Mouse (Mus musculus) large intestine, adult 2 months (tissue): ENCODE measurements at regions not wholly inside any gene's neighbourhood (a gene's known extent, or its start where the extent isn't known, plus 50 kb on each side); places are given as distances from the start of the nearest gene placed in this dataset.

Source experiments
- DNase-seq: peaks from one replicate; pipeline ENCODE4 v3.0.0-alpha.2; 2012; ENCODE audit warnings: low read depth, low spot score
- WGBS: fragments of 180-500 bp; shearing (Covaris S2); methylation state at CpG from one replicate; pipeline ENCODE4 v1.1.7; 2018; 5-methylcytosine and 5-hydroxymethylcytosine counted together

DNA sequence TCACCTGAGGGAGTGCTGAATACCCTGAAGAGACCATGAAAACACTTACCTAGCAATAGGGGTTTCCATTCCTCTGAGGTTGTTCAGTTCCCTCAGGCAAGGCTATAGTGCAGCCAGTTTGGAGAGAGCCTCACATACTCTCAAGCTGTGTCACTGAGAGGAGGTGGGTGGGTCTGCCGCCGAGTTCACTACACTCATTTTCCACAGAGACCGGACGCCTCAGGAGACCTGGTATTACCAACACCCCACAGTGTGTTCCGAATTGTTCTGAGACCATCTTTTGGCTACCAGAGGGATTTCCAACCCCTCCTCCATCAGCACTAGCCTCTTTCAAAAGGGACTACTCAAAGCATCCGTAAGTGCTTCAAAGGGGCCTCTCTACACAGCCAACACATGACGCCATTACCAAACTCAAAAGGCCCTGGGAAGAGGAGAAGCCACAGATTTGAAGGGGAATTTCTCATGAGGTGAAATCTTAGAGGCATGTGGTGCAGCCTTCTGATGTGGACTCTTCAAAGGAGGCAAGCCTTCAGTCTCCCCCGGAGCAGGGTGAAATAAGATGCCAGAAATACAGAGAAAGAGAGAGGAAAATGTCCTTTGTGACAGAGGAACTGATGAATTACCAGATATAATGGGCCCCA, 260.1 kb upstream of the Pabpc6 start:
- DNase-seq, result no peak
- WGBS, result 91% methylated on average over 8 of the region's 8 CpGs

DNA sequence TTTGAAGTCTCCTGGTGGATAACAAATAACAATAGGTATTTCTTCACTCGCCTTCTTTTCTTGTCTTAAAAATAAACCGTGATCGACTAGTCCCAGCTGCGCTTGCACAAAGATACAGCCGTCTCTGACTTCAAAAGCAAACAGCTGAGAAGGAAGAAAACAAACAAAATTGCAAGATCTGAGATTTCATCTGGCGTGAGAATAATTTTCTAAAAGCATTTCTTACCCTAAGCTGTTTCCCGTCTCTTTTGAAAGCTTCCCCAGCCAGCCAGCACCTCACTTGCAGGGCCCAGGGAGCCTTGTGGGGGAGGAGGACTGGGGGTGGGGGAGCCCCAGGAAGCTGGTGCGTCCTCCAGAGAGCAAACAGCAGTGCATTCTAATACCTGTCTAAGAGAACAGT, 258.2 kb upstream of the Pabpc6 start:
- no peak for DNase-seq
- WGBS, result 43% methylated on average over 8 of the region's 8 CpGs

DNA sequence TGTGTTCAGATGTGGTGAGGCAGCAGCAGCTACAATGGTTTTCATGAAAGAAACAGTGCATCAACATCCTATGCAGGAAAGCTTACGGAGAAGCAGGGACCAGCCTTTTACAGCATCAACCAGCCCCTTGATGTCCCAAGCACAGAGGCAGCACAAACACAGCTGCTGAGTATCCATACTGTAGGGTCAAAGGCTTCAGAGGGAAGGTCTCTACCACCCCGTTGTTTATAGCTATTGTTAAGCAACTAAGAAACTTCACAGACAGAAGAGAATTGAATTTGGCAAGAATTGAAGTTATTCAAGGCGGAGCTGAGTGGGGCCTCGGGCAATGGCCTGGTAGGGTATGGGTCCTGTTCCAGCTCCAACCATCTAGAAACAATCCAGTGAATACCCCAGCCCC, 256.8 kb upstream of the Pabpc6 start:
- WGBS, result 58% methylated on average over 4 of the region's 4 CpGs
- no peak for DNase-seq

DNA sequence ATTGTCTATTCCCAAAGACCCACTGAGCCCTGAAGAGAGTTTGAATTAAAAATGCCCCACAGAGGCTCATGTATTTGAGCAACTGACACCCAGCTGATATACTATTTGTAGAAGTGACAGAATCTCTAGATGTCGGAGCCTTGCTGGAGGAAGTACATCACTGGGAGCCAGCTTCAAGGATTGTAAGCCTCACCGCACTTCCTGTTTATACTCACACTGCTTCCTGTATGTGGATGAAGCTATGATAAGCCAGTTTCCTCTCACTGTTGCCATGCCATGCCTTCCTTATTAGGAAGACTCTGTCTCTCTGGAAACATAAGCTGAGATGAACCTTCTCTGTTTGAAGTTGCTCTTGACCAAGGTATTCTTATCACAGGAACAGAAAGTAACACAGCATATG, 251.8 kb upstream of the Pabpc6 start:
- WGBS, result 85% methylated on average over 2 of the region's 2 CpGs

DNA sequence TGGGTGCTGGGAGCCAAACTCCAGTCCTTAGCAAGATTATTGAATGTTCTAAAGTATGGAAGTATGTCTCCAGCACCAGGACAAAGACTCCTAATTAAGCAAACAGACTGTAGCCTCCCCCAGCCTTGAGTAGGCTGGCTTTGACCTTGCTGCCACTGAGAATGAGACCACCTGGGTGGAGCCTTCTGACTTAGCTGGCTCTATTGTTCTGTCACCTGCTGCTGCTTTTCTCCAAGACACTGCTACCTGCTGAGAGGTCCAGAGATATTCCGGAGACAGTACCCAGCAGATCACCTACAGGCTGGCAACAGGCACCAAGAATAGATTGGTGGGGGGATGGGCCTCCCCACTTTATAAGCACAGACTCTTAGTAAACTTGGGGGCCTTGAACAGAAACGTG, 247.5 kb upstream of the Pabpc6 start:
- no peak for DNase-seq
- 48% methylated on average over 2 of the region's 2 CpGs for WGBS

More for the DNA sequence above, 251.8 kb upstream of the Pabpc6 start:
- DNase-seq, result no peak

DNA sequence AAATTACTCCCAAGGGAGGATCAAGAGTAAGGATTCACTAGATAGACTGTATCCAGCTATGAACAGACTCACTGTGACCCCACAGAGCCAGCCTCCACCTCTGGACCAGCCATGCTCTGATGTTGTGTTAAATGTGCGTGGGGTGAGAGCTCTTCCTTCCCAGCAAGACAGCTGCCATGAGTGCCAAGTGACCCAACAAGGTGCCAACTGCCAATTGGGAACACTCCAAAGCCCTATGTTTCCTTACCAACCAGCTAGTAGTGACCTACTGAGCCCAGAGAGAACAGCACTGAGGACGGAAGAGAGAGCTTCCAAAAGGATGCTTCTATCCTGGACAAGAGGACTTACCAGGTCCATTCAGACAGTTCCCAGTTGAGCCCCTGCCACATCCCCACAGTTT, 241.3 kb upstream of the Pabpc6 start:
- 81% methylated on average over 2 of the region's 2 CpGs for WGBS
- no peak for DNase-seq

DNA sequence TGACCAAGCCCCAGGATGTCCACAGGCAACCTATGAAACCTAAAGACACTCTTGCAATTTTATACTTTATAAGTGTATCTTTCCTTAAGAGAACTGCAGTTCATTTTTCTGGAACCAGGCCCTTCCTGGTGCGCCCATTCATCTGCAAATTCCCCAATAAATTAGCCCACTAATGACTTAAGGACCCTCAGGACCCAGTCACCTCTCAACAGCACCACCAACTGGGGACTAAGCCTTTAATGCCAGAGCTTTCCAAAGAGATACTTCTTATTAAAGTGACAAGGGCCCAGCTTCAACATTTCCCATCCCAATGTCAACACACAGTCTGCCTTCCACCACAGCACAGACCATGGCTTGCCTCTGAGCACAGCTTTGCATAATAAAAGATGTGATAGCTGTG, 237.6 kb upstream of the Pabpc6 start:
- DNase-seq, result no peak
- 82% methylated on average over 1 of the region's 1 CpGs for WGBS

DNA sequence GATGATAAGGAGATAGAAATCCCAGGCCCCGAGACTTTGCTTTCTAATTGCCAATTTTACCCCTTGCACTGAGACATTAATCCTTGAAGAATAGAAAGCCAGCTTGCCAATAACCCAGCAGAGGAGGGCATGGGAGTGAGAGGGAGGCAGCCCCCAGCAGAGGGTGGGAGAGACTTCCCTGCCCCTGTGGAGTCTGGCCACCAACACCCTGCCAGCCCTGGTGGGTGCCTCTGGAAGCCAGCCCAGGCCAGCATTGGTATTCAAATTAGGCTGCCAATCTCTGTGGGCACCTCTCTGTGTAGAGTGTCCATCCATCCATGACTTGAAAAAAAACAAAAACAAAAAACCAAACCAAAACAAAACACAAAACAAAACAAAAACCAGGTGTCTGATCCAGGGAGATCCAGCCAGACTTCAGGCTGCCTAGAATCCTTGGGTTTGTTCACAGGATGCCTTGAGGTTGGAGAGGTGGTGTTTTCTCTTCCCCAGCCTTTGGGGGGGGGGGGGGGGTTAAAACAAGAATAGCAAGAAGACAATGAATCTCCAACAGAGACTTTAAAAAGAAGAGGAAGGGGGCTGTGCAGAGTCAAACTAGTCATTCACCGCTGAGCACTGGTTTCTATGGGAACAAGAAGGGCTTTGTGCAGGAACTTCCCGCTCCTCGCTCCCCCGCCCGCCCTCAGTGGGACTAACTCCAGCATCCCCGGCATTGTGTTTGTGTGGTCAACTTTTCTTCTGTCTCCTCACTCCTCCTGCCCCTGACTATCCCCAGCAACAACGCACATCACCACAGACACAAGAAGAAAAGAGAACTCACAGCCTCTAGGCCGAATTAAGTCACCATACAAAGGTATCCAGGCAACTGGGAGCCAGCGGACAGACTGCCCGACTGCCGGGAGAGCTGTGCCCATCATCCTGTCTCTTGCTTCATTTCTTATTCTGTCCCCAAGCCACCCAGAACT, 236.3 kb upstream of the Pabpc6 start:
- 23% methylated on average over 12 of the region's 12 CpGs for WGBS
- no peak for DNase-seq

DNA sequence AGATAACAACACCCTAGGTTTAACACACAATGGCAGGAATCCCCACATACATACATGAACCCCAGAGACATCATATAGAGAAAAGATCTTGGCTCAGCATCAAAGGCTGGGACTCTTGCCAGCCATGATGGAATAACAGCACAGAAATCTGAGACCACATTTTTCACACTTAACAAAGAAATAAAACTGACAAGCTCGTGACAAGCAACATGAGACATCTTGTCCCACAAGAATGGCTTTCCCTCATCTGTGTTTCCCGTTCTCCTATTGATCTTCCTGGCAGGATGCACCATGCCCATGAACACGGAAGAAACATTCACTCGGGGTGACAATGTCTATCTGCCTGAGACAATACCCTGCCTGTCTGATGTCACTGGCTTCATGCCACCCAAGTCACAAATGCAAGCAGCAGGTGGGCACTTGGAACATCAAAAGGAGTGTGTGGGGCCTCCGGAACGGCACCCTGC, 235.0 kb upstream of the Pabpc6 start:
- WGBS, result 47% methylated on average over 6 of the region's 6 CpGs
- no peak for DNase-seq

DNA sequence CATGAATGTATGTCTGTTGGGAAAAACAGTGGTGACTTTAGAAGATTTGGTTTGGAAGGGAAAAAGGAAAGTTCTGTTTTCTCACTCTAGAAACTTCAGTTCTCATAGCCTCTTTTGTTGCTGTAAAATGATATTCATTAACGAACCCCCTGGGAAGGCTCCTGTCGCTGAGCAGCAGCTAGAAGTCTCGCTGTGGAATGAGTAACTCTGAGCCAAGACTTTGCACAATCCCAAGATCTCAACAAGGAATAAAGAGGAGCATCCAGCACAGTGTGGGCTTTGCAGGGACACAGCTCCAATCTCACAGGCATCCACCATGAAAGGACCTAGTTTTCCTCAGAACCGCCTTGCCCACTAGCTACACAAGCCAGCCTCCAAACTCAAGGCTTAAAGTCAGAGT, 233.8 kb upstream of the Pabpc6 start:
- DNase-seq, result no peak
- 67% methylated on average over 4 of the region's 4 CpGs for WGBS

DNA sequence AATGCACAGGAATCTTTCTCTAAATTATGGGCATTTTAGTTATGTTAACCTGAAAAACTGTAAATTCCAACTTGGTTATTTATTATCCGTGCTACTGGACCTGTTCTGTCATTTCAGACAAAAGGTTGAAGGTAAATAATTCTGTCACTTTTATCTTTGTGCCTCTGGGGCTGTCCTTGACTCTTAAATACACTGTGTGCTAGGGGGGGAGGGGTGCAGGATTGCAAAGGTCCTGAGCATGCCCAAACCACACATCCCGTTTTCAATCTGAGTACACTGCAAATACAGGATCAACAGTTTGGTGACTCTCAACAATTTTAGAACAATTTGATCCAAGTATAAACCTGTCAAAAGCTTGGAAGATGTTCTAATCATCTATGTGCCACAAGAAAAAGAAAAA, 227.4 kb upstream of the Pabpc6 start:
- 29% methylated on average over 2 of the region's 2 CpGs for WGBS

DNA sequence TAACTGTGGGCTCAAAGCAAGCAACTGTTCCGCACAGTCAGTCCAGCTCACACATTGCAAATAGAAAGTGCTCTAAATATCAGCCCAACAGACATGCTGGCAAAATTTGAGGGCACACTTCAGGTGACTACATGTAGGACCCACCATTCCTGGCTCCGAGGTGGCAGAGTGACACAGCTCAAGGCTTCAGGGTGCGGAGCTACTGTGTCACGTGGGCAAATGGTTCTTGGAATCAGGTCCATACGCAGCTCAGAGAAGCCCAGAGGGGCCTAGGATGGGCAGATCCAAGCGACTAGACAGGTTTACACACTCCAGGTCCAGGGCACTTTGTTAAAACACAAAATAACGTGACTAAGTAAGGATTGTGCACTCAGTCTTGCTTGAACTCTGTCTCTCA, 226.2 kb upstream of the Pabpc6 start:
- no peak for DNase-seq
- WGBS, result 73% methylated on average over 7 of the region's 7 CpGs

More for the DNA sequence above, 227.4 kb upstream of the Pabpc6 start:
- DNase-seq, result no peak

DNA sequence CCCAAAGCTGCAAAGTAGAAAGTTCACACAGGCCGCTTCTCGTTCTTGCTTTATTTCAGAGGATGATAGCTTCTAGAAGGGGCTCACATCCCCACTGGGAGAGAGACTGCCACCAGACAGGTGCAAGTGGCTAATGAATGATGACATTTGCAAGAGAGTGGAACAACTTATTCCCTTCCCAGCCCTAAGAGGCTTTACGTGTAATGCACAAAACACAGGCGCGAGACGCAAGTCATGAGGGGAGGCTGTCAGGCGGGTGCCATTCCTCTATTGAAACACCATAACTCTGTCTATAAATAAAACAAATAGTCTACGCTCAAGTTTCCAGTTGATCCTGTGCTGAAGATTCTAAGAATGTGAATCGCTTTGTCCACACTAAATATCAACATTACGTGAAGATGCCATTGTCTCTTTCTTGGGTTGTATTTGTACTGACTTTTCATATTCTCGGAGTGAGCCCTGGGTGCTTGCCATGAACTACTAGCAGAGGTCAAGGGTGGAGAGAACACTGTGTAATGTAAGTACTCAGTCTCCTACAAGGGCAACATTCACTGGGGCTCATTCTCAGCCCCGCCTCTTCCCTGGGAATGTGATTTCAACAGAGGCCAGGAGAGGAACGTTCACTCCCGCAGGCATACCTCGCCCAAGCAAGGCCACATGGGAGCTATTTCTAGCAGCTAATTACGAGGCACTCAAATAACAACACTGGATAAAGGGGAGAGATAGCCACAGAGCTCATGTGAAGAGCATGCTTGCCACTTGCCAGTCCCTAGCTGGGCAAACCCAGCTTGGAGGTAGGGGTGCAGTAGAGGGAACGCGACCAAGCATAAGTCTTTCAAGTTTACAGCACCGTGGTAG, 225.5 kb upstream of the Pabpc6 start:
- WGBS, result 57% methylated on average over 19 of the region's 19 CpGs
- DNase-seq, result no peak

DNA sequence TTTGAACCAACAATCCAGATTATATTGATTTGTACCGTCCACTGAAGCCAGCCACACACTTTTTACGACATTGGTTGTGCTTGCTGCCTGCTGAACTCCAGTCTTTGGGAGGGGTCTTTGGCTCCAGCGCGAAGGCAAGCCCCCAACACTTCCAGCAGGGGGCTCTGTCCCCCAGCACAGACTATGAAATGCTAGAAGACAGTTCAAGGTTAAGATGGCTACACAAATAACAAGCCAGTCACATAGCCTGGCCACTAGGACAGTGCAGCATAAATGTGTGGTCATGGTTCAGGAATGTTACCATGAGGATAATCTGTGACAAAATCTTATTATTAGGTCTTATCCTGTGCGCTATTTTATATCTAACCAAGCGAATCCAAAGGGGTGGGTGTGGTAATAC, 224.4 kb upstream of the Pabpc6 start:
- WGBS, result 62% methylated on average over 6 of the region's 6 CpGs
- DNase-seq, result no peak

DNA sequence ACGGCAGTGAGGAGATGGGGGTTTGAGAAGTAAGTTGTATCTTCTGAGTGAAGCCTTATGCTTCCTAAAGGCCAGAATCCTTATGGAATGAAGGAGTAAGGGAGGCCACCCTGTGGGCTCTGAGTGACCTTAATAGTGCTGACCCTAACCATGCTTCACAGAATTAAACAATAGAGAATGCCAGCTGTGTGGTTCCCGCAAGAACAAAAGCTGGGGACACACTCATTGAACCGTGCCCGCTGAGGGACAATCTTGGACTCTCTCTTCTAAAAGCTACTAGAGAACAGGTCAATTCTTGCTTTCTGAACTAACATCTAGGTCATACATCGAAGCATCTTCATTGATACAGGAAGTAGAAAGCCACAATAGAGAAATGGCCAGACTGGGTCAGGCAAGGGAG, 223.3 kb upstream of the Pabpc6 start:
- WGBS, result 95% methylated on average over 5 of the region's 5 CpGs
- no peak for DNase-seq

DNA sequence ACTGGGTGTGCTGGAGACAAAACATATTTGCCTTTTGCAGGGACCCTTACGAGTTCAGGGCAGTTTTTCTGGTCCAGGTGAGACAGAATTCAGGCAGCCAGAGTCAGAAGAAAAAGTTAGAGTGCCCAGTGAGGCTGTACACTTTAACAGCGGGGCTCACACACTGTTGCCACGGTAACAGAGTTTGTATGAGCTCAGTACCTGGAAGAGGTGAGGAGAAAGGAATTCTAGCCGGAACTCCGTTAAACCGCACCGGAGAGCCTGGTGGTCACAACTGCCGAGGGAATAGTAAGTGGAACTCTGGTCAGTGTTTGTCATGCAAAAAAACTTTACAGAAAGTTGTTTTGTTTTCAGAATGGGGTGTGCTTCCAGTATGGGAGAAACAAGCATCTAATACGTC, 222.6 kb upstream of the Pabpc6 start:
- WGBS, result 71% methylated on average over 9 of the region's 9 CpGs
- no peak for DNase-seq

DNA sequence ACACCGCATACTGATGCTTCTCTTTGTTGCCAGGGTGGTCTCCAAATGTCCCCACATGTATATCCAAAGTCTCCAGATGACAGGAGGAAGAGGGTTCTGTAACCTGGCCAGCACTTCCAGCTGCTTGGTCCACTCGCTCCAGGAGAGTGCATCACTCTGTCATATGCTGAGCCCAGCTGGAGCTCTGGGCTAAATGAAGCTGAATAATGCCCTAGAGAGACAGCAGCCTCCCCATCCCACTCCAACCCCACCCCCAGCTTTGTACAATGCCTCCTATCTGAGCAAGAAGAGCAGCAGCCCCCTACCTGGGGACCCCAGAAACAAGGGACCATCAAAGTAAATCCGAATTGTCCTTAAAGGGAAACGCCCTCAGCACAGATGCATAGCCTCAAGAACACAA, 219.0 kb upstream of the Pabpc6 start:
- DNase-seq, result no peak
- WGBS, result 76% methylated on average over 4 of the region's 4 CpGs

DNA sequence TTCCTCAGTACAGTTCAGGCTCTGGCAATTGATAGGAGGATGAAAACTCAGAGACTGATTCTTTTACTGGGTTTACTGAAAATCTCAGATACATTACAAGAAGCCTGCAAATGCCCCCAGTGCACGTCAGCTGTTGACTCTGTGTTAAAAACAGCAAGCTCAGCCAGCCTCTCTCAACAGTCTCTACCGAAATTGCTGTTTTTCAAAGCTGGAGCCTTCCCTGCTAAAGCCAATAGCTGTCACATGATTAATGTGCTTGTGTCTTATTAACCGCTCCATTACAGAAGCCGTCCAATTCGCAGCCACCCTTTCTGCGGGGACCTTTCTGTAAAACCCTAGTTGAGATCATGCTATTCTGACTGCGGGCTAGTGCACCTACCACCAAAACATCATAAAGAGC, 215.6 kb upstream of the Pabpc6 start:
- WGBS, result 29% methylated on average over 7 of the region's 7 CpGs

DNA sequence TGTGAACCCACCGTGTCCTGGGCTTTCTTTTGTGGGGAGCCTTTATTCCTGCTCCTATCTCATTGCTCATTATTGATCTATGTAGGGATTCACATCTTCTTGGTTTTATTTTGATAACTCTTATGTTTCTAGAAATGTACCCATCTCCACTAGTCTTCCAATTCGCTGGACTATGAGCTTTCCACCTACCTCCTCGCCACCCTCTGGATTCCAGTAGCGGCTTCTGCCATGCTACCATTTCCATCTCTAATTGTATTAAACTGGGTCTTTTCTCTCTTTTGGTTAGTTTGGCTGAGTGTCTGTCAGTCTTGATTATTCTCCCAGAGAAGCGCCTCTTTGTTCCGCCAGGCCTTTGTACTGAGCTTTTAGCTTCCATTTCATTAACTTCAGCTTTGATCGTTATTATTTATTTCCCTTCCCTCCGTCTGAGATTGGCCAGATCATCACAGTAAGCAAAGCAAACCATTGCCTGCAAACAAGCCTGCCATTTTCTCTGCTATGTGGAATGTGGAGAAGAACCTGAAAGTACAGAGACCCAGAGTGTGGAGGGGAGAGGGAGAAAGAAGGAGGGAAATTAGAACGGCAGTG, 213.2 kb upstream of the Pabpc6 start:
- no peak for DNase-seq
- WGBS, result 89% methylated on average over 9 of the region's 9 CpGs

More for the DNA sequence above, 215.6 kb upstream of the Pabpc6 start:
- DNase-seq, result no peak
